Mouse (Mus musculus) neural tube, embryonic 13.5 days (tissue): Measurements from ENCODE around the gene Olfr487. TPM values are rescaled to one million over a fixed set of nuclear protein-coding genes. Genes with fewer than 3 reads are reported as not detected.
"Not testable (repeated sequence)": the region's sequence is repeated elsewhere in the genome, so short reads cannot be mapped to it uniquely, and the experiment has no call there.

Experiments
- ATAC-seq: fragments of 200-750 bp; cut with Nextera tagmentation; 2 replicates; pipeline ENCODE4 v1.8.0; 2017; ENCODE audit warnings: low read depth, mild to moderate bottlenecking, moderate TSS enrichment, moderate library complexity
- H3K27ac ChIP-seq: fragments of 300-500 bp; sonication (generic); replicated peaks from 2 replicates; pipeline ENCODE4 v1.5.1; 2015; ENCODE audit warnings: moderate library complexity, mild to moderate bottlenecking, inconsistent platforms
- H3K27me3 ChIP-seq: fragments of 300-500 bp; sonication (generic); 2 replicates; pipeline ENCODE4 v1.6.1; 2015; ENCODE audit warnings: mild to moderate bottlenecking, inconsistent platforms
- H3K36me3 ChIP-seq: fragments of 300-500 bp; sonication (generic); 2 replicates; pipeline ENCODE4 v1.6.1; 2015; ENCODE audit warnings: mild to moderate bottlenecking, inconsistent platforms
- H3K4me1 ChIP-seq: fragments of 300-500 bp; sonication (generic); replicated peaks from 2 replicates; pipeline ENCODE4 v1.6.1; 2015; ENCODE audit warnings: inconsistent platforms
- H3K4me2 ChIP-seq: fragments of 300-500 bp; sonication (generic); 2 replicates; pipeline ENCODE4 v1.6.1; 2015; ENCODE audit warnings: inconsistent platforms, mild to moderate bottlenecking, moderate library complexity
- H3K4me3 ChIP-seq: fragments of 300-500 bp; sonication (generic); 2 replicates; pipeline ENCODE4 v1.5.1; 2015; ENCODE audit warnings: mild to moderate bottlenecking, inconsistent platforms
- H3K9ac ChIP-seq: fragments of 300-500 bp; sonication (generic); 2 replicates; pipeline ENCODE4 v1.6.1; 2015; ENCODE audit warnings: moderate library complexity, mild to moderate bottlenecking, inconsistent platforms
- H3K9me3 ChIP-seq: fragments of 300-500 bp; sonication (generic); 2 replicates; pipeline ENCODE4 v1.6.1; 2016; ENCODE audit warnings: inconsistent platforms
- WGBS: fragments of 180-500 bp; shearing (Covaris S2); methylation state at CpG from one replicate; pipeline ENCODE4 v1.1.7; 2015; 5-methylcytosine and 5-hydroxymethylcytosine counted together
- polyA plus RNA-seq: library from polyadenylated mRNA; unstranded; fragments of >200 nt; fragmentation: Nextera tagmentation; extraction: Ambion mirVana; gene quantifications from 2 replicates; pipeline ENCODE4 v1.2.1, GENCODE M21; 2015

Gene Olfr487
- not detected in 2 replicates for polyA plus RNA-seq

- not testable (repeated sequence) for H3K9me3 ChIP-seq, H3K36me3 ChIP-seq, H3K4me1 ChIP-seq, ATAC-seq, H3K4me3 ChIP-seq, H3K27ac ChIP-seq, H3K27me3 ChIP-seq, H3K4me2 ChIP-seq, H3K9ac ChIP-seq
Observed at GRCm38 (mm10) chr7:108214536-108214935, at the start of gene Olfr487. Gene Olfr487 (minus strand): TSS chr7:108214636.

GRCm38 (mm10) chr7:108258247-108258646, 43.8 kb upstream of the Olfr487 start, which contains the start of gene Olfr488:
Gene Olfr488 (minus strand): TSS chr7:108258347.
- Histone ChIP-seq H3K9ac (no peak within 1 kb of the TSS), H3K4me1 (no peaks in the 10 kb centered on the region), H3K4me2 (no peak within 1 kb of the TSS), H3K27me3 (no peaks in the 10 kb centered on the region), H3K27ac (no peak within 1 kb of the TSS), H3K9me3 (no peaks in the 10 kb centered on the region), H3K36me3 (no peaks in the 10 kb centered on the region), H3K4me3 (no peak within 1 kb of the TSS)
- ATAC-seq: no peak

GRCm38 (mm10) chr7:108233551-108233950, 19.1 kb upstream of the Olfr487 start:
- Histone ChIP-seq H3K27ac (no peak overlapping the region), H3K9me3 (no peaks in the 10 kb centered on the region), H3K9ac (no peak overlapping the region), H3K36me3 (no peaks in the 10 kb centered on the region), H3K4me3 (no peak overlapping the region), H3K4me1 (no peaks in the 10 kb centered on the region), H3K4me2 (no peak overlapping the region), H3K27me3 (no peaks in the 10 kb centered on the region)
- 80% methylated on average over 3 of the region's 3 CpGs for WGBS
- ATAC-seq: no peak

GRCm38 (mm10) chr7:108196938-108197337, 17.5 kb downstream of the Olfr487 start:
- H3K4me1 ChIP-seq: no peaks in the 10 kb centered on the region
- no peak for ATAC-seq
- H3K4me3 ChIP-seq: no peak overlapping the region
- no peak overlapping the region for H3K9ac ChIP-seq
- no peaks in the 10 kb centered on the region for H3K27me3 ChIP-seq
- no peak overlapping the region for H3K27ac ChIP-seq
- H3K4me2 ChIP-seq: no peak overlapping the region
- no peaks in the 10 kb centered on the region for H3K36me3 ChIP-seq
- H3K9me3 ChIP-seq: no peaks in the 10 kb centered on the region
- 68% methylated on average over 6 of the region's 6 CpGs for WGBS

GRCm38 (mm10) chr7:108196337-108196736, 18.1 kb downstream of the Olfr487 start:
- H3K9me3 ChIP-seq, H3K4me2 ChIP-seq, H3K4me3 ChIP-seq, H3K36me3 ChIP-seq, ATAC-seq, H3K4me1 ChIP-seq, H3K27ac ChIP-seq, H3K27me3 ChIP-seq, H3K9ac ChIP-seq: not testable (repeated sequence)
- WGBS: 55% methylated on average over 3 of the region's 3 CpGs

- not testable (repeated sequence) for H3K9me3 ChIP-seq, H3K4me2 ChIP-seq, H3K9ac ChIP-seq, H3K36me3 ChIP-seq, H3K4me1 ChIP-seq, H3K27ac ChIP-seq, ATAC-seq, H3K4me3 ChIP-seq, H3K27me3 ChIP-seq
- WGBS: 22% methylated on average over 1 of the region's 1 CpGs
Observed at GRCm38 (mm10) chr7:108192714-108193113, 21.7 kb downstream of the Olfr487 start.

GRCm38 (mm10) chr7:108191196-108191595, 23.2 kb downstream of the Olfr487 start:
- not testable (repeated sequence) for H3K9me3 ChIP-seq, H3K27me3 ChIP-seq, ATAC-seq, H3K4me1 ChIP-seq, H3K9ac ChIP-seq, H3K36me3 ChIP-seq, H3K27ac ChIP-seq, H3K4me2 ChIP-seq, H3K4me3 ChIP-seq
- 19% methylated on average over 2 of the region's 2 CpGs for WGBS

- H3K36me3 ChIP-seq, H3K9ac ChIP-seq, ATAC-seq, H3K4me1 ChIP-seq, H3K27ac ChIP-seq, H3K27me3 ChIP-seq, H3K4me3 ChIP-seq, H3K9me3 ChIP-seq, H3K4me2 ChIP-seq: not testable (repeated sequence)
- 87% methylated on average over 2 of the region's 2 CpGs for WGBS
Observed at GRCm38 (mm10) chr7:108185237-108185636, 29.2 kb downstream of the Olfr487 start.

GRCm38 (mm10) chr7:108184401-108184800, 30.0 kb downstream of the Olfr487 start:
- H3K4me3 ChIP-seq, H3K36me3 ChIP-seq, ATAC-seq, H3K27me3 ChIP-seq, H3K4me2 ChIP-seq, H3K27ac ChIP-seq, H3K9ac ChIP-seq, H3K4me1 ChIP-seq, H3K9me3 ChIP-seq: not testable (repeated sequence)
- 89% methylated on average over 3 of the region's 3 CpGs for WGBS

- H3K9ac ChIP-seq, ATAC-seq, H3K4me3 ChIP-seq, H3K9me3 ChIP-seq, H3K4me2 ChIP-seq, H3K27ac ChIP-seq, H3K4me1 ChIP-seq, H3K36me3 ChIP-seq, H3K27me3 ChIP-seq: not testable (repeated sequence)
- WGBS: 100% methylated on average over 1 of the region's 1 CpGs
Observed at GRCm38 (mm10) chr7:108172642-108173041, 41.8 kb downstream of the Olfr487 start, which contains the start of gene Olfr486. Gene Olfr486 (minus strand): TSS chr7:108172742.

GRCm38 (mm10) chr7:108159771-108160170, 54.7 kb downstream of the Olfr487 start, which contains the start of gene Olfr485:
Gene Olfr485 (minus strand): TSS chr7:108159871.
- Histone ChIP-seq H3K4me1 (no peaks in the 10 kb centered on the region), H3K27me3 (no peaks in the 10 kb centered on the region), H3K4me2 (no peak within 1 kb of the TSS), H3K9ac (no peak within 1 kb of the TSS), H3K36me3 (no peaks in the 10 kb centered on the region), H3K9me3 (no peaks in the 10 kb centered on the region), H3K4me3 (no peak within 1 kb of the TSS), H3K27ac (no peak within 1 kb of the TSS)
- ATAC-seq: no peak
